Mouse (Mus musculus): ENCODE measurements at regions not wholly inside any gene's neighbourhood (a gene's known extent, or its start where the extent isn't known, plus 50 kb on each side); places are given as distances from the start of the nearest gene placed in this dataset.
A peak's percentile ranks its signal among the peaks of the same experiment; 100 is the strongest.
"Not testable (repeated sequence)": the region's sequence is repeated elsewhere in the genome, so short reads cannot be mapped to it uniquely, and the experiment has no call there.

DNA sequence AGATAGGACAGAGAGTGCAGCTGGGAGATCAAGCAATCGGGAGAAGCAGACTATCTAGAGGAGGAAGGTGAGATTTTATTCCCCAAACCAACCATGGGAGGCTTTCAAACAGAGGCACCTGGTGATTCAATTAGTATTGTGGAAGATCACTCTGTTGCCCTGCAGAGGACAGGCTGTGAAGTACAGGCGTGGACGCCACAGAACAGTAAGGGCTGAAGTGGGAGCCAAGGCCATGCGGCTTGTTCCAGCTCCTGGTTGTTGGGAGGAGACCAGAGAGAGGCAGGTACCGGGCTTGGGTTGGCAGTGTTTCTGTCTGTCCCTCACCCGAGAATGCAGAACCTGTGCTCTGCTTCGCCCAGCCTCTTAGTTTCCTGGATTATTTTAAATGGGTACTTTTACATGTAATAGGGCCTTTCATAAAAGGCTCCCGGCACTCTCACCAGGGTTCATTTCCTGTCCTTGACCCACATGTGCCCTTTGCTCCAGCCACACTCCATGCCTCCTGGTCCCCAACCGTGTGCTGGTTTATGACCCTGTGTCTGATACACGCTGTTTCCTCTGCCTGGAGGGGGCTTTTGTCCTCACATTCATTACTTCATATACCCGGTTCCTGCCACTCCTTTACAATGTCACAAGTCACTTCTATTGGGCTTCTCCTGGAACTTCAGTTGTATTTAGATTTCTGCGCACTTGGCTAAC is 58.3 kb downstream of the Vcpkmt start:
- no peak for DNase-seq

DNA sequence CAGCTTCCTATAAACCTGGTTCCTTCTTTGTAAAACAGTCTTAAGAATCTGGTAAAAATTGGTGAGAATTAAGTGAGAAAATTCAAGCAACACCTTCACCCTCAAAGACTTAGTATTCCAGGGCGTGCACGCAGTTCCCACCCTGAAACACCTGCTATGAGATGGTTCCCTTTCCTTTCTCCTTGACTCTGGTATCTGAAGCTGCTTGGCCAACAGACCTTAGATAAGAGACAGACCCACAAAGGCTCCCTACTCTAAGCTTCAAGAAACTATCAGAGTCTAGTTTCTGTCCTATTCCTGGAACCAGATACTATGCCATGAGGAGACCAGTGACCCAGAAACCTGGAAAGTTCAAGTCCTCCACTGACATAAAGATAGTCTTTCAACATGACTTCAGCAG is 63.0 kb downstream of the Vcpkmt start:
- DNase-seq, result no peak

DNA sequence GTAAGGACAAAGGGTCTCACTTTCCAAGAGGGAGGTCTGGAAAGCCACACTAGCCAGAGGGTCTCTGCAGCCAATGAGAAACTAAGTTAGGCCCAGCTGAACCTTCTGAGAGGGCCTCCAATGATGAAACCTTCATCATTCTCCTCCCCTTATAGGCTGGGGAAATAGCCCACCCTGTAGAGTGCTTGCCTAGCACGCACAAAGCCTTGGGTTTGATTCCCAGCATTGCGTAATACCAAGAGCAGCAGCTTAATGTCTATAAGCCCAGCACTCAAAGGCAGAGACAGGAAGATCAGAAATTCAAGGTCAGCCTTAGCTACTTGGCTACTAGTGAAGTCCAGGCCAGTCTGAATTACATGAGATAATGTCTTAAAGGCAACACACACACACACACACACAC is 63.8 kb downstream of the Vcpkmt start:
- no peak for DNase-seq

DNA sequence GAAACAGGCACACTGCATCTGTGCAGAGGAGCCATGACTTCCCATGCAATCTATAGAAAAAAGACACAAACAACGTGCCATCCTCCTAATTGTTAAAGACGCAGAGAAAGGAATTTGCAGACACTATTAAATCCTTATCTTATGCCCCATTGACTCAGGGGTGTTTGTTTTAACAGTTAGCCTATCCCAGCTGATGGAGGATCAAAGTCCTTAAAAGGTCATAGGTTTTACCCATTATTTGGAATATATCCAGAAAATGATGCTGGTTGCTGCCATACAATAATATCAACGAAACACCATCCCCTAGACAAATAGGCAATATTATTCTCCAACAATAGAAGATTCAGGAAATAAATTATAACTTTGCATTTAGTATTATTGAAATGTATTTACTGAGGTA is 65.2 kb downstream of the Vcpkmt start:
- no peak for DNase-seq

DNA sequence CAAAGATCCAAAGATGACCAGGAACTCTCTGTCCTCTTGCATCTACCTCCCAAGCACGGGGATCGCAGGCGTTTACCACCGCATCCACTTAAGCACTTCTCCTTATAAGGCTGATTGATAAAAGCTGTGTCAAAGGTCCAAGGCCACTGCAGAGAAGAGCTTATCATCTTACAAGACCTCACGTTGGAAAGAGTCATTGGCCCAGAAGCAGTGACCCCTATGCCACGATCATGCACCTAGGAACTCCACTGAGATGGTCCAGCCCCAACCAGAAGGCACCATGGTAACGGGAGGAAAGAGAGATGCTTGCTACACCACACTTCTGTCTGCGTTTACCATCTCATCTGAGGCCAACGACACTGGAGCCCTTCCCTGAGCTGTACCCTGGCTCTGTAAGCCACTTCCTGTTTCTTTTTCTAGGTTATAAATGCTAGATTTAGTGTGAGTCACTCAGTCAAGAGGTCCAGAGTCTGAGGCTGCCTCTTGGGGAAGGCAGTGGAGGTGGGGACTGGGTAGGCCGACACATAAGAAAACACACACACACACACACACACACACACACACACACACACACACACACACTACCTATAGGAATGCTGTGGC is 66.4 kb downstream of the Vcpkmt start:
- peak; percentile 71 to 75 for DNase-seq

DNA sequence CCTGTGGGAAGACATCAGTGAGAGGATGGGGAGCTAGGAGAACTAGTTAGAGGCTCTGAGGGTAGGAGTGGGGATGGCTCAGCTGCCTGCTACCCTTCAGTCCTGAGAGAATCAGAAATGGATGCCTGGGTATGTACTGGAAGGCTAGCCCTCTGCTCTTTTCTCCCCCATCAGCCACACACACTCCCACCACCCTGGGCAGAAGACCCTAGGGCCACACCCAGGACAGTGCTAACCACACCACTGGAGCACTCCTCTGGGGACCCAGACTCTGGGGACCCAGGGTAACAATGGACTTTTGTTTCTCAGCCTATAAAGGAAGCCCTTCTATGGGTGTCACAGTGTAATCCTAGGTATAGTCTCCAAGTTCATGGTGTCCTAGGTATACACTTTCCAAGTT is 67.0 kb downstream of the Vcpkmt start:
- no peak for DNase-seq

DNA sequence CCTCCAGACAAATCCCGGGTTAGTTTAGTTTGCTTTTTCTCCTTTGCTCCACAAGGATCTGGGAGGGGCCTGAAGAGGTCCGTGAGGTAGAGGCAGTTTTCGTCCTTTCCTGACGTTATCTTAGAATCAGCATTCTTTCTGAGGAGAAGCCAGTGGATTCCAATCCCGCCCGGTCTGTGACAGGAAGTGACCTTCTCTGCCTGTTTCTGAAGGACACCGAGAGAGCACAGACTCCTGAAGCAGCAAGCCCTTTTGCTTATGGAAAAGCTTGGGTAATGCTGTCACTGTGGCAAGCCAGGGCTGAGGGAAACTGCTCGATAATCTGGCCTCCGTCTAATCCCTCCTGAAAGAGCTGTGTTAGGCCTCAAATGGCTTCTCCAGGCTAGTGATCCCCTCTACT is 67.7 kb downstream of the Vcpkmt start:
- no peak for DNase-seq

DNA sequence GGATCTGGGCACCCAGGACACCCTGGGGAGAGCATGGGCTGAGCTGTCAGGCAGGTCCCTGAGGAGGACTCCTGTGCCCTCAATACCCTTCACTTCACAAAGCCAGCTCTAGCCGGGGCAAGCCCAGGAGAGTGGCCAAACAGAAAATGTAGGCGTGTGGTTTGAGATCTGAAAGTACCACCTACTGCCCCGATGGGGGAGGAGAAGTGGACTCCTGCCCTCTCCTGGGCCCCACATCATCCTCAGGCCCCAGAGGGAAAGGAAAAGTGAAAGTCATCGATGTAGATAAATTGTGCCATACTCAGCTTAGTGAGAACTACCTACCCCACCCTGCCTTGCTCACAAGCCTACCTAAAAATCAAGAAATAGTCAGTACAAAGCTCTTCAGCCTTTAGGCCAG is 69.7 kb downstream of the Vcpkmt start:
- DNase-seq, result peak; percentile 64 to 65

DNA sequence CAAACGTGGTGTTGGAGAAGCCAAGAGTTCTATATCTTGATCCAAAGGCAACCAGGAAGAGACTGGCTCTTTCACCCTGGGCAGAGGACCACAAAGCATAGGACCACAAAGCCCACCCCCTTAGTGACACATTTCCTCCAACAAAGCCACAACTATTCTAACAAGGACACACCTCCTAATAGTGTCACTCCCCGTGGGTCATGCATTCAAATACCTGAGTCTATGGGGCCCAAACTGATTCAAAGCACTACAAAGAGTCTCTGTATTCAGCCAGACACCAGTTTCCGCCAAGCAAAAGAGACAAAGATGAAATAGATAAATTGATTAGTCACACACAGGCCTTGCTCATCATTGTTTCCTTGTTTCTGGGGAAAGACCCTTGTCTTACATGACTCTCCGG is 72.1 kb downstream of the Vcpkmt start:
- DNase-seq, result no peak

DNA sequence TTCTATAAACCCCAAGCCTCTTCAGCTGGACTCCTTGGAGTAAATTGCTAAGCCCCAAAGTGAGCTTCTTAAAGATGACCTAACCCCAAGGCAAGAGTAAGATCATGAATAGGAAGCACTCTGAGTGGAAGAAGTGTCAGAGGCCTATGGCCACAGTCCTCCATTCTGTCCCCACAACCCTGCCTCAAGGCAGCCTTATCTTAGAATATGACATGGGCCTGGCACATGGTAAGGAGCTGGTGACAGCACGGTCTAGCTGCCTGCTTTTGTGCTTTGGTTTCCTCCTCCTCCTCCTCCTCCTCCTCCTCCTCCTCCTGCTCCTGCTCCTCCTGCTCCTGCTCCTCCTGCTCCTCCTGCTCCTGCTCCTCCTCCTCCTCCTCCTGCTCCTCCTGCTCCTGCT is 73.6 kb downstream of the Vcpkmt start:
- not testable (repeated sequence) for DNase-seq

DNA sequence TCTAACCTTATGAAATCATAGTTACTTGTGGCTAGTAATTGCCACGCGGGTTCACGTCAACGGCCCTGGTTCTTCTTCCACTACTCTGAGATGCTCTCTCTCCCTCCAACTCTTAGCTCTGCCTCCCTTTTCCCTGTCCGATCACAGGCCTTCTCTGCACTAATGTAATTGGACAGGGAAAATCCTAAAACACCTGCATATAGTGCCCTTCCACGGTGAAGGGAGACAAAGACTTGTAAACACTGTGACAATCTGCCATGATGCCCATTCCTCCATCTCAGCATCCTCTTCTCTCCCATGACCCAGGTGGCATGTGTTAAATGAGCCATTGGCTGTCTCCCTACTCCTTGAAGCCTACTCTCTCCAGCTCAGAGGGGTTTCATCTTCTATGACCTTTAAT is 74.9 kb downstream of the Vcpkmt start:
- DNase-seq, result no peak

DNA sequence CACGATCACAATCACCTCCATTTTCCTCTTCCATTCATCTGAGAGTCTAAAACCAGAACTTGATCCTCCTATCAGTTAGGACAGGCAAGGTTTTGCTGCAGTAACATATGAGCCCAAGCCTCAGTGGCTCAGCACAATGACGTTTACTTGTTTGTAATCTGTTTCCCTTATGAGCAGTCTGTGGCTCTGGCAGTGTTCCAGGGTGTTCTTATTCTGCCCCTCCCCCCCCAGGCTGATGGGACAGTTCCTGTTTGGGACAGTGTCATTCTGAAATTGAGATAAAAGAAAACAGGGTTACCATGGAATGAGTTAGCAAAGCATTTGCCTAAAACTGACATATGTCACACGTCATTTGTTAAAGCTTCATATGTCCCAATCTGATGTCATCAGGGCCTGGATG is 75.5 kb downstream of the Vcpkmt start:
- peak in 1 of 2 experiments; percentile 31 for DNase-seq

DNA sequence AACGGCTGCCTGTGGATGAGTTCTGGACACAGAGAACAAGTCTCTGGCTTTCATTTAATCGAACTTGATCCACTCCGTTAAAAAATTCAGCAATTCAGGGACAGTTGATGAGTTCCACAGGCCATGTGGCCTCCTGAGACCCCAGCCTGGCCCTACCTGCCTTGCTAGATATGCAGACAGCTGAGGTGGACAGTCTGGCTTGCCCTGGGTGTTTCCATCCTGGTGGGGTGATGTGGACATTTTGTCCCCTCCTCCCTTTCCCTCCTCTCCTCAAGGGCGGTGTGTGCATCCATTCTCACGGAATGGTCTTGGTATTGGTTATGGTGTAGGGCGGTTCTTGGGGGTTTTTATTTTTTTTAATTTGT is 80.1 kb downstream of the Vcpkmt start:
- no peak for DNase-seq

DNA sequence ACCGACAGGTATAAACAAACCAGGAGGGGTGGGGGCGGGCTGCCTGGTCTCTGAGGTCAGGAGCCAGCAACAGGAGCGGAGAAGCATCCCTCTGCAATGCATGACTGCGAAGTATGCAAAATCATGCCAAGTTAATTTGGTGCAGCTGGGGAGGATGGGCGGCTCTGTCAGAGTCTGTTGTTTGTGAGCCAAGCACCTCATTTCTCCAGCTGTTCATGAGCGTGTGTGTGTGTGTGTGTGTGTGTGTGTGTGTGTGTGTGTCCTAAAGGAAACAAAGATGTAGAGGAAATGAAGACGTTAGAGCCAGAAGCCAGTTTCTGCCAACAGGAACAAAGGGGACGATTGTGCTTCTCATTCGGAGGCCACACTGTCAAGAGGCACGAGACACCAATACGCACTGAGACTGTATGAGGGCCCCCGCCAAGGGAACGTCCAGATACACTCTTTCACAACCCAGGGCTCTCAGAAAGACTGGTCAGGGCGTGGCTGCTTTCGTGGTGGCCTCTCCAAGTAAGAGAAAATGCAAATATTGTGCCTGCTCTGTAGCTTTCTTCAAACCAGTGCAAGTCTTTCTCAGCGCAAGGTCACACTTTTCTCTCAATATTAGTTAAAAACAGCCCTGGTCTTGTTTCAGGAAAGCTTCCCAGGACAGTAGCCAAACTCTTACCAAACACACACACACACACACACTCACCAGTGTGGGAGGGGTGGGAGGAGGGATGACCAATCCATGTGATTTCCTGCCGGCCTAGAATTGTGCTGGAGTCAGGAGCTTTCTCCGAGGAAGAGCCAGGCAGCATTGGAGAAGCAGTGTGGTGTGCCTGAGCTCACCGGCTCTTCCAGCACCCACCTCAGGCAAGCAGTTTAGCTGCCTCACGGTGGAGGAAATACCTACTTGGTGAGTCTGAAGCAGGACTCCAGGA is 80.8 kb downstream of the Vcpkmt start:
- peak; percentile 78 to 80 for DNase-seq

DNA sequence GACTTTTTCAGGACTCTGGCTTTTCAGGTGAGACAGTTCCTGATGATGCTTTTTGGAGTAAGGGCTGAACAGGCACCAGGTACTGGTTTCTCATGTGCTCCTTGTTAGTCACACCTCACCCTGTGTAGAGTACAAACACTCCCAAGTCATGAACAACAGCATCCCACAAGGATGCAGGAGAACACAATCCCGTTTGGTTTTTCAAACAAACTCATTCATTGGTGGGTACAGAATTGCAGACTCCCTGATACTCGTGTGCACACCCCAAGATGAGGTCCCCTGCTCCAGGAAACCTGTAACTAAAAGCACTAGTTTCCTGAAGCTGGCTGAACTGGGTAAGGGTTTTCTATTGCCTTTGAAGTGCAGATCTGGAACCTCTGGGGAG is 81.5 kb downstream of the Vcpkmt start:
- DNase-seq, result no peak

DNA sequence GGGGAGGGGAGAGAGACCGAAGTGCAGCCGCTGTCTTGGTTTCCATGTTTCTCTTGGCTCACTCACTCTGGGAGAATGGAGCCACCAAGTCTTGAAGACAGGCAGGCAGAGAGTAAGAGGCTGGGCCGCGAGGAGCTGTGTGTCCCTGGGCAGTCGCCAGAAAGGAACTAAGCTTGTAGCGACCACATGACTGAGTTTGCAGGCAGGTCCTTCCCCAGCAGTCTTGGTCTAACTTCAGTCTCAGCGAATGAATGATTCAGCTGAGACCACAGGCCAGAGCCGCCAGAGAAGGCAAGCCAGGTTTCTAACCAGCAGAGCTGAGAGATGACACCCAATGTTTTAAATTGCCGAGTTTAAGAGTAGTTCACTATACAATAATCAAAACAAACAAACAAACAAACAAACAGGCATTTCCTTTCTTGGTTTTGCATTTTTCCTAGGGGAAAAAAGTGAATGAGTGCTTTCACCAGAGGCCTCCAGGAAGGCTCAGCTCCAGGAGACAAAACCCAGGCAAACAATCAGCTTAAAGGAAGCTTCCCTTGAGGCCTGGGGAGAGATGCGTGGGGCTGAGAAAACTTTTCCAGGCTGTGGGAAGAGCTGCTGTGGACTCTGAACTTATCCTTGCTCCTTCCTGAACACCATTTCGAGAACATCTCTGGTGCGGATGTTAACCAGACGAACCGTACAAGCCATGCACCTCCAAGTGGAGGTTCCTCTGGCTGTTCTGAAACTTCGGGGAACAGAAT is 82.1 kb downstream of the Vcpkmt start:
- DNase-seq, result peak; percentile 40 to 50

DNA sequence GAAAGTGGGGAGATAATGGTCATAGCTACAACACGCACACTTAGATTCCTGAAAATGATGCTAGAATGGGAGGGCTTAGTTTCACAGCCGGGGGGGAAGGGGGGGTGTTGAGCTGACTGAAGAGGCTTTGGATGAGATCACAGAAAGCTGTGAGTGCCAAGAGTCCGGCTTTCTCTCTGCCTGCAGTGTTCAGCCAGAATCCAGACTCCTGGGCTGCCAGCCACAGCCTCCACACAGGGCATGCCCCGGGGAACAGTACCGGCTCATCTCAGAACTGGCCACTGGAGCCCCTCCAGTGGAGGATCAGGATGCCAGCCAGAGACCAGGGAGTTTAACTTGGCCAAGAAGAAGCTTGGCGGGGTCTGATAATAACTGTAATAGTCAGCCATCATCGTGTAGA is 85.7 kb downstream of the Vcpkmt start:
- DNase-seq, result no peak

DNA sequence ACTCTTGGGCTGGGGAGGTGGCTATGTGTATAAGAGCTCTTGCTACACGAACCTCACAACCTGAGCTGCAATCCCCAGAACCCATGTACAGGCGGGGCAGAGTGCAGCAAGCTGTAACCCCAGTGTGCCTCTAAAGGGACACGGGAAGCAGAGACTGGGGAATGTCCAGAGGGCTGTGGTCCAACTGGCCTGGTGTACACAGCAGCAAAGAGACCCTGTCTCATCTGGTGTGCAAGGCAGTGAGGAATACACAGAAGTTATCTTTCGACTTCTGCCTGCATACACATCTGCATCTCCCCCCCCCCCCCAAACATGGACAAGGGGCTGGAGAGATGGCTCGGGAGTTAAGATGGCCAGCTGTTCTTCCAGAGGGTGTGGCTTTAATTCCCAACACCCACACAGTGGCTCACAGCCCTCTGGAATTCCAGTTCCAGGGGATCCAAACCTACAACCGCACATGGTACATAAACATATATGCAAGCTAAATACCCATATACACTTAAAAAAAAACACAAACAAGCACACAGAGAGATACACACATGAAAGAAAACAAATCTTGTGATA is 86.4 kb downstream of the Vcpkmt start:
- DNase-seq, result no peak

DNA sequence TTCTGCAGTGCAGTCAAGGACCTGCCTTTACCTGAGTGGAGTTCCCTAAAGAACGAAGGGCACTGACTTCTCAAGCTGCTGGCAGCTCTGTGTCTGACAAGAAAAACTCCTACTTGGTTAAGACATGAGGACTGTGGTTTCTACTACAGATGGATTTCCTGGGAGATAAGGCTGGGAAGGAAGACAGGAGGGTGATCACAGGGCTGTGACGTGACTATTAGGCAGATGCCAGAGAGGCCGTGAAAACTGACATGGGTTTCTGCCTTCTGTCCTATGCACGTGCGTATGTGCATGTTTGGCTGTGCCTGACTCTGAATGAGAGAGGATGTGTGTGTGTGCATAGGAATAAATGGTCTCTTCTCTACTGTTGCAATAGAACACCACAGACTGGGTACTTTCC is 87.1 kb downstream of the Vcpkmt start:
- DNase-seq, result no peak

DNA sequence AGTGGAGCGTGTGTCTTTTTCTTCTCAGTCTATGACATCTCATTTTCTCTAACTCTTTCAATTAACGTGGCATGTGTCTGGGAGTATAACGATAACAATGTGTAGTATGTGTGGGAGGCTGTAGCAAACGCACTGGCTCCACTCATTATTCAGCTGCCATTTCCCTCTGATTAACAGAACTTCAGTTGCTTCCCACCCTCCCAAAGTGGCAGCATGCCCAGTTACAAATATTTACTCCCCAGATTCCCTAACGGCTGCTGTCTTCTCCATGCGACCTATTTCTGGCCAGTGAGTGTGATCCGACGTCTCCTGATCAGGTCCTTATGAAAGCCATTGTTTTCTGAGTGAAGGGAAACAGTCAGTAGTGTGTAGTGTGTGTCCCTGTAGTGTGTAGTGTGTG is 88.2 kb downstream of the Vcpkmt start:
- DNase-seq, result no peak

DNA sequence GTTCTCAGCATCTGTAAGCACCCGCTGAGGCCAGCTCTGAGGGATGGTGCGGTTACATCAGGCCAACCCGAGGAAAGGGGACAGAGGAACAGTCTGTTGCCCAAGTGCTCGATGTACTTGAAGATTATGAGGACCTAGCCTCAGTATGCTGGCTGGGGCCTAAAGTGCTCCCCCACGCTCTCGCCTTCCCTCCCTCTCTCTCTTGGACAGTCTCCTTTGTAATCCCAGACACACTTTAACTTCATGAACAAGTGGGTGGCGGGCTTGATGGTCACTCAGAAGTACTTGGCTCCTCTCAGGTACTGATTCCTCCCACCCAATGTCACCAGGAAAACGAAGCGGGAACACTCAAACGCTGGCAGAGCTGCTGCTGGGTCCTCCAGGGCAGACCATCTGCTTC is 93.1 kb downstream of the Vcpkmt start:
- DNase-seq, result no peak

DNA sequence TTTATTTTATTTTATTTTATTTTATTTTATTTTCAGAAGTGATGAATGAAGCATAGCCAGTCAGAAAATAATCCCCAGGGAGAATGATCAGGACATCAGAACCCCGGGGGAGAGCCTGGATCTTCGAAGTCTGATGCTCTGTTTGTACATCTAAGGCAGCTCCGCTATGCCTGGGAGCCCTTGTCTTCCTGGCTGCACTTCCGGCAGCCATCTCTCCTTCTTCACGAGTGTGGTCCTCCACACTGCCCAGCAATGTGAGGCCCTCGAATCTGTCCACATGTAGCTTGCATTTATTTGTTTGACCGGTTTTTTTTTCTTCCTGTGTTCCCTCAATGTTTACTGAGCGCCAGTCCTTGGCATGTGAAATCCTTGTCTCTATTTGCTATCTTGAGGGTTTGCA is 95.9 kb downstream of the Vcpkmt start:
- DNase-seq, result no peak

Data from B cell, adult 2 months (primary cell).